Mouse (Mus musculus): ENCODE data around the gene Inpp5f. TPM values are rescaled to one million over a fixed set of nuclear protein-coding genes. Genes with fewer than 3 reads are reported as not detected.

Gene Inpp5f
- polyA plus RNA-seq, 1 experiment from 2014 or later, result 185 TPM

GRCm38 (mm10) chr7:128725189-128725588 lies 114.1 kb downstream of the Inpp5f start:
- H3K9me3 ChIP-seq (replicated peaks), result no peaks in the 10 kb centered on the region
- no peak overlapping the region for H3K4me2 ChIP-seq
- no peak overlapping the region for H3K9ac ChIP-seq
- peaks cover 21% of the 10 kb centered on the region for H3K4me1 ChIP-seq
- 77% methylated on average over 9 of the region's 9 CpGs for WGBS
- no peak overlapping the region for H3K4me3 ChIP-seq
- no peaks in the 10 kb centered on the region for H3K27me3 ChIP-seq
- H3K36me3 ChIP-seq (ENCODE audit: poor library complexity, severe bottlenecking), result peaks cover 23% of the 10 kb centered on the region
- peak overlapping the region; percentile 49 for H3K27ac ChIP-seq
- ATAC-seq, result no peak

- no peak overlapping the region for H3K4me3 ChIP-seq
- no peak overlapping the region for H3K27ac ChIP-seq
- peaks cover 12% of the 10 kb centered on the region for H3K36me3 ChIP-seq (ENCODE audit: poor library complexity, severe bottlenecking)
- H3K9ac ChIP-seq, result no peak overlapping the region
- no peak overlapping the region for H3K4me2 ChIP-seq
- WGBS, result 43% methylated on average over 10 of the region's 10 CpGs
- no peaks in the 10 kb centered on the region for H3K9me3 ChIP-seq (replicated peaks)
- no peak for ATAC-seq
- H3K27me3 ChIP-seq, result no peaks in the 10 kb centered on the region
- peaks cover 27% of the 10 kb centered on the region for H3K4me1 ChIP-seq
Observed at GRCm38 (mm10) chr7:128726999-128727398, 115.9 kb downstream of the Inpp5f start.

GRCm38 (mm10) chr7:128727701-128728100 lies 116.6 kb downstream of the Inpp5f start:
- Histone ChIP-seq H3K27ac (no peak overlapping the region), H3K4me2 (no peak overlapping the region), H3K9me3 (replicated peaks) (no peaks in the 10 kb centered on the region), H3K4me3 (no peak overlapping the region), H3K9ac (no peak overlapping the region), H3K4me1 (peaks cover 27% of the 10 kb centered on the region), H3K27me3 (no peaks in the 10 kb centered on the region), H3K36me3 (ENCODE audit: poor library complexity, severe bottlenecking) (peaks cover 6% of the 10 kb centered on the region)
- 39% methylated on average over 5 of the region's 5 CpGs for WGBS
- no peak for ATAC-seq

- H3K4me2 ChIP-seq, result no peak overlapping the region
- no peak overlapping the region for H3K9ac ChIP-seq
- no peaks in the 10 kb centered on the region for H3K9me3 ChIP-seq (replicated peaks)
- no peak for ATAC-seq
- no peaks in the 10 kb centered on the region; the same call in 1 of the 2 replicates for H3K36me3 ChIP-seq (ENCODE audit: poor library complexity, severe bottlenecking)
- no peak overlapping the region for H3K4me3 ChIP-seq
- H3K27ac ChIP-seq, result no peak overlapping the region
- 95% methylated on average over 10 of the region's 10 CpGs for WGBS
- peaks cover 27% of the 10 kb centered on the region for H3K4me1 ChIP-seq
- no peaks in the 10 kb centered on the region for H3K27me3 ChIP-seq
Observed at GRCm38 (mm10) chr7:128728738-128729137, 117.6 kb downstream of the Inpp5f start.

- Histone ChIP-seq H3K36me3 (ENCODE audit: poor library complexity, severe bottlenecking) (peaks cover 7% of the 10 kb centered on the region; the same call in 1 of the 2 replicates), H3K4me3 (no peak overlapping the region), H3K27me3 (no peaks in the 10 kb centered on the region), H3K27ac (no peak overlapping the region), H3K9me3 (replicated peaks) (peaks cover 4% of the 10 kb centered on the region), H3K4me1 (peaks cover 20% of the 10 kb centered on the region), H3K4me2 (no peak overlapping the region), H3K9ac (no peak overlapping the region)
- WGBS, result 82% methylated on average over 2 of the region's 2 CpGs
- ATAC-seq, result no peak
Observed at GRCm38 (mm10) chr7:128731585-128731984, 120.5 kb downstream of the Inpp5f start.

GRCm38 (mm10) chr7:128738041-128738440 lies 126.9 kb downstream of the Inpp5f start:
- ATAC-seq, result no peak
- H3K4me1 ChIP-seq, result peaks cover 23% of the 10 kb centered on the region
- H3K4me2 ChIP-seq, result peak overlapping the region; percentile 91
- 81% methylated on average over 5 of the region's 5 CpGs for WGBS
- H3K4me3 ChIP-seq, result peak overlapping the region; percentile 99
- H3K36me3 ChIP-seq (ENCODE audit: poor library complexity, severe bottlenecking), result peaks cover 7% of the 10 kb centered on the region; the same call in 1 of the 2 replicates
- H3K9ac ChIP-seq, result no peak overlapping the region; the same call in 1 of the 2 replicates
- H3K9me3 ChIP-seq (replicated peaks), result peaks cover 4% of the 10 kb centered on the region
- H3K27ac ChIP-seq, result no peak overlapping the region
- peaks cover 5% of the 10 kb centered on the region; the same call in 1 of the 2 replicates for H3K27me3 ChIP-seq

GRCm38 (mm10) chr7:128739116-128739461 lies 128.0 kb downstream of the Inpp5f start:
- Histone ChIP-seq H3K4me2 (peak overlapping the region; percentile 91), H3K27ac (no peak overlapping the region), H3K4me3 (peak overlapping the region; percentile 99), H3K9ac (peak overlapping the region; percentile 98), H3K36me3 (ENCODE audit: poor library complexity, severe bottlenecking) (peaks cover 7% of the 10 kb centered on the region; the same call in 1 of the 2 replicates), H3K27me3 (peaks cover 9% of the 10 kb centered on the region; the same call in 1 of the 2 replicates), H3K4me1 (peaks cover 25% of the 10 kb centered on the region), H3K9me3 (replicated peaks) (peaks cover 4% of the 10 kb centered on the region)
- no peak for ATAC-seq
- 1% methylated on average over 15 of the region's 15 CpGs for WGBS

- peaks cover 9% of the 10 kb centered on the region; the same call in 1 of the 2 replicates for H3K27me3 ChIP-seq
- H3K4me1 ChIP-seq, result peaks cover 28% of the 10 kb centered on the region
- peak overlapping the region; percentile 98 for H3K9ac ChIP-seq
- WGBS, result under 1% methylated on average over 78 of the region's 80 CpGs
- H3K36me3 ChIP-seq (ENCODE audit: poor library complexity, severe bottlenecking), result peaks cover 3% of the 10 kb centered on the region; the same call in 1 of the 2 replicates
- peak overlapping the region; percentile 99 for H3K4me3 ChIP-seq
- H3K4me2 ChIP-seq, result peak overlapping the region; percentile 91
- ATAC-seq, result peak; percentile 49
- H3K27ac ChIP-seq, result peak overlapping the region; percentile 86
- peaks cover 2% of the 10 kb centered on the region for H3K9me3 ChIP-seq (replicated peaks)
Observed at GRCm38 (mm10) chr7:128739462-128740277, 128.5 kb downstream of the Inpp5f start.

GRCm38 (mm10) chr7:128740334-128740733 lies 129.2 kb downstream of the Inpp5f start, which contains the start of gene Mcmbp:
Gene Mcmbp (minus strand): TSS chr7:128740495.
- peak within 1 kb of the TSS; percentile 86 for H3K27ac ChIP-seq
- H3K36me3 ChIP-seq (ENCODE audit: poor library complexity, severe bottlenecking), result no peaks in the 10 kb centered on the region
- no peaks in the 10 kb centered on the region for H3K9me3 ChIP-seq (replicated peaks)
- peaks cover 30% of the 10 kb centered on the region for H3K4me1 ChIP-seq
- H3K4me2 ChIP-seq, result peak within 1 kb of the TSS; percentile 91
- ATAC-seq, result peak; percentile 86
- WGBS, result 2% methylated on average over 22 of the region's 35 CpGs
- peaks cover 9% of the 10 kb centered on the region; the same call in 1 of the 2 replicates for H3K27me3 ChIP-seq
- peak within 1 kb of the TSS; percentile 99 for H3K4me3 ChIP-seq
- H3K9ac ChIP-seq, result peak within 1 kb of the TSS; percentile 98

- ATAC-seq, result no peak
- Histone ChIP-seq H3K9ac (no peak overlapping the region), H3K27me3 (peaks cover 9% of the 10 kb centered on the region; the same call in 1 of the 2 replicates), H3K36me3 (ENCODE audit: poor library complexity, severe bottlenecking) (no peaks in the 10 kb centered on the region), H3K4me1 (peaks cover 47% of the 10 kb centered on the region), H3K27ac (no peak overlapping the region), H3K9me3 (replicated peaks) (no peaks in the 10 kb centered on the region), H3K4me2 (peak overlapping the region; percentile 96), H3K4me3 (peak overlapping the region; percentile 96; the same call in 1 of the 2 replicates)
- 68% methylated on average over 2 of the region's 2 CpGs for WGBS
Observed at GRCm38 (mm10) chr7:128743898-128744297, 132.8 kb downstream of the Inpp5f start.

- Histone ChIP-seq H3K27me3 (peaks cover 9% of the 10 kb centered on the region; the same call in 1 of the 2 replicates), H3K4me3 (peak within 1 kb of the TSS; percentile 96), H3K9me3 (replicated peaks) (no peaks in the 10 kb centered on the region), H3K4me1 (peaks cover 42% of the 10 kb centered on the region), H3K36me3 (ENCODE audit: poor library complexity, severe bottlenecking) (peaks cover under 1% of the 10 kb centered on the region; the same call in 1 of the 2 replicates), H3K4me2 (peak within 1 kb of the TSS; percentile 96), H3K27ac (0 out of 2 replicates have a peak within 1 kb of the TSS, but pooled peaks have one; percentile 8), H3K9ac (peak within 1 kb of the TSS; percentile 90)
- under 1% methylated on average over 55 of the region's 55 CpGs for WGBS
- peak; percentile 91 for ATAC-seq
Observed at GRCm38 (mm10) chr7:128744684-128745485, 133.8 kb downstream of the Inpp5f start, which contains the start of gene Sec23ip. Gene Sec23ip (plus strand): TSS chr7:128744943.
